Mouse (Mus musculus) ovary, postnatal 10 days (tissue): Measurements from ENCODE around the gene AW822073.
"Not testable (repeated sequence)": the region's sequence is repeated elsewhere in the genome, so short reads cannot be mapped to it uniquely, and the experiment has no call there.

Experiments used
- DNase-seq: peaks from one replicate; pipeline ENCODE4 v3.0.0; 2022; ENCODE audit warnings: low spot score

Gene AW822073

DNA sequence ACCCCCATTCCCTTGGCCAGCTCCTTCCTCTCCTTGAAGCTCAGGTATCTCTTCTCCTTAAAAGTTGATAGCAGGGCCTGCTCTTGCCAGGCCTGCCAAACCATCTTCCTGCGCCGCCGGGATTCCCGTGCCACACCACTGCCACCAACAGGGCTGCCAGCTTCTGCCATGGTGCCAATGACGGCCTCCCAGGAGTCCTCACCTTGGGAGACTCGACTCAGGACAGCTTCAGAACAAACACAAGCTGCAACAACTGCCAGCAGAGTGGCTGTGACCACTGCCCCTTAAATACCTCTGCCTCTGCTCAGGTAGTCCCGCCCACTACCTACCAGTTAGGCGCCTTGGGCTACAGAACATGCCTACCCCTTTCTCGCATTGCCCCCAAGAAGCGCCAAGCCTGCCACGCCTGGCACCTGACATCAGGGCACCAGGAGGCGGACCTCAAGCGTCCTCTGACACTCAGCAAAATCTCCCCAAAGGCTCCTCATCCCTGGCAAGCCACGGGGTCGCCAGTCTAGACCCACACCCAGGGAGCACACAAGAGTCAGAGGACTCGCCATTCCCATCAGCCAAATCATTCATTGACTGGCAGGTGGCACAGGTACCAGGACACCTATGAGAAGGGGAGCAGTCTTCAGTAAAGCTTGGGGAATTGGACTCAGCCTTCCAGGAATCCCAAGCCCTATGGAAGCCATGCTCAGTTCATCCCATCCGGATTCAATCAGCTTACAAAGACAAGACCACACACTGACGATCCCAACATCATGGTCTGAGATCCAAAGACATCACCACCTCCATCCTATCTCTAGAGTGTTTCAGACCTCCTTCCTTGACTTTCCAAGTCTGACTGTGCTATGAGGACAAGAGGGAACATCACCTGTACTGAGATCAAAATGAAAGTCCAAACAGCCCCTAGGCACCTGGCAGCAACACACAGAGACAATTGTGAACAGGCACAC, at the start of gene AW822073:
Gene AW822073 (minus strand): TSS at position 104 of the 959 bp plus-strand sequence.
- not testable (repeated sequence) for DNase-seq

DNA sequence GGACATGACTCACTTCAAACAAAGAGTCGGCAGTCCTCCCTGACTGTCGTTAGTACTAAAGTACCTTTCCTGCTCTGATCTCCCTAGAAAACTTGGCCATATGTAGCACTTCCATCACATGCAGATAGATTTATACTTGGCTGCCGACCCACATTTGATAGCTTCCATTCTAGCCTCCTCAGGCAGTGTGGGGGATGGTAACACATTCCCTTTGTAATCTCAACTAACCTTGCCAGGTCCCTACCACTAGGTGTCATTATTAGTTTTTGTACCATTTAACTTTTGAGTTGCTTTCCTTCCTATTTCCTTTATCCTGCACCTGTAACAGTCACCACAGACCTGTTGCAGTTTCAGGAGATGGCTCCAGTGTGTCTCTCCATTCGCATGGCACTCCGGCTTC, 33.7 kb upstream of the AW822073 start:
- DNase-seq = no peak

DNA sequence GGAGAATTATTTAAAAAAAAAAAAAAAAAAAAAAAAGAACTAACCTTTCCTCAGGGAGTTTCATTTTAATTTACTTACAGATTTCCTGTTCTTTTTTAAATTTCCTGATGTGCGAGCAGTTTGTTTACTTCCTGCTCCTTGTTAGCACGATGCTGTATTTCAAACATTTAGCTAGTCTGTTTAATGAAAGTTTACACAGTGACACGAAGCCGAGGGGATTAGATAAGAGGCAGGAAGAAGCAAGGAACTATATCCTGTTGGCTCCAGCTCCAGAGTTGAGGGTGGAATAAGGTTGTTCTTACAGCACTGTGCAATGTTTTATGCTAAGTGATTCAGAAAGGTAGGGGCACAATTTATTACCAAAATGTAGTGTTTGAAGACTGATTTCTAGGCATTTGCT, 31.2 kb upstream of the AW822073 start:
- no peak for DNase-seq

DNA sequence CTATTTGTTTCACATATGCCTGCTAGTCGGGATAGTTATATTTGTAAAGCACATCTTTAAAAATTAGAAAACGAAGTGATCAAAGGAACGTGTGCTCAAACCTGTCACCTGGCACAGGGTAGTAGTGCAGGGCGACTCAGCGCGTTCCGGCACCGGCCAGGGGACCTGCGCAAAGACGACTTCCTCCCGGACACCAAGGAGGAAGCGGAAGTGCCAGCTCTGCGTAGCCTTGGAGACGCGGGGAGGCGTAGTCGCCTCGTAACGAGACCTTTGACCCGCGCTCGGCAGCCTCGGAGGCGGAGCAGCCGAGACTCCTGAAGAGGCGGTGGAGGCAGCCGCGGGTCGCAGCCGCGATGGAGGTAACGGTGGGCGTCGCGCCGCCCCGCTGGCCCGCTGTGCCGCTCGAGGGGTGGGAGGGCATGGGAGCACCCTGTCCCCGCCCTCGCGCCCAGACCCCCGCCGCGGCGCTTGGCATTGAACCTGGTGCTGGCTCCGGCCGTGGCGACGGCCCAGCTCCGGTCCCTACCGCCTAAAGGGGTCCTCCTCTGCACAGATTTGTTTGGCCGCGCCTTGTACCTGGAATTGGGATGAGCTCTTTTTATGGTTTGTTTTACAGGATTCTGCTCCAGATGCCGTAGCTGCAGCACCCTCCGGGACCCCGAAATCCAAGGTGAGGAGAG, 30.6 kb upstream of the AW822073 start, which contains the start of gene Gcc2:
Gene Gcc2 (plus strand): TSS at position 285 of the 680 bp plus-strand sequence.
- peak; percentile 82 for DNase-seq

DNA sequence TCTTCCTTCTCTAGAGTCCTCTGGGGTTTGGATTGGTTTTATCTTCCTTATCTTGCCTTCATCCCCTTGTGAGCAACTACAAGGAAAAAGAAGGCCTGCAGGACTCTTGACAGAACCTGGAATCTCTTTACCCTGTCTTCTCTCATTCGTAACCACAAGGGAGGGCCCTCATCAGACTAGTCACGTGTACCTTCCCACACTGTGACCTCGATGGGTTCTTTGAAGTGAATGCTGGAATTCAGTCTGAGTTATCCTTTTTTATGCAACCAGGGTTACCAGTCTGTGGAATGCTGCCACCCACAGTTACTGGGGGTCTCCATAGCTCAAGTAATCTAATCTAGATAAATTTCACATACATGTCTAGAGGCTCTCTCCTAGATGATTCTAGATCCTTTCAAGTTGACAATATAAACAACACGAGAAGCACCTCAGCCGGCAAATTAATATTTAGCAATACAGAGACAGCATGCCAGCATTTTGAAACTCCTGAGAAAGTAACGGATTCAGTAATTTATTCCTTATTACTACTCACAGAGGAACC, 30.0 kb upstream of the AW822073 start:
- no peak for DNase-seq

DNA sequence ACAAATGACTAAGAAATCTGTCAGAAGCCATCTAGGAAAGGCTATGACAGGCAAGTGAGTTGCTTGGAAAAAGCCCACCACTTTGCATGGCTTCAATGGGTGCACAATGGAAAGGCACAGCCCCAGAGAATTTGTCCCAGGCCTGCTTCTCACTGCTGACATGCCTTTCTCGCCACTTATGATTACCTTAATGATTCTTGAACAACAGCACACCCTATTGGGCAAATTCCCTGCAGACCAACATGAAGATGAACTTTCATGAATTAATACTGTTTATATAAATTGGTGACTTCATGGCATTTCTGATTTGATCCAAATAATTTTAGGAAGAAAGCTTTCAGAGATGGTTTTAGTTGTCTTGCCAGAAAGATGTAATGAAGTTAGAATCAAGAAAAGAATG, 24.8 kb upstream of the AW822073 start:
- no peak for DNase-seq

DNA sequence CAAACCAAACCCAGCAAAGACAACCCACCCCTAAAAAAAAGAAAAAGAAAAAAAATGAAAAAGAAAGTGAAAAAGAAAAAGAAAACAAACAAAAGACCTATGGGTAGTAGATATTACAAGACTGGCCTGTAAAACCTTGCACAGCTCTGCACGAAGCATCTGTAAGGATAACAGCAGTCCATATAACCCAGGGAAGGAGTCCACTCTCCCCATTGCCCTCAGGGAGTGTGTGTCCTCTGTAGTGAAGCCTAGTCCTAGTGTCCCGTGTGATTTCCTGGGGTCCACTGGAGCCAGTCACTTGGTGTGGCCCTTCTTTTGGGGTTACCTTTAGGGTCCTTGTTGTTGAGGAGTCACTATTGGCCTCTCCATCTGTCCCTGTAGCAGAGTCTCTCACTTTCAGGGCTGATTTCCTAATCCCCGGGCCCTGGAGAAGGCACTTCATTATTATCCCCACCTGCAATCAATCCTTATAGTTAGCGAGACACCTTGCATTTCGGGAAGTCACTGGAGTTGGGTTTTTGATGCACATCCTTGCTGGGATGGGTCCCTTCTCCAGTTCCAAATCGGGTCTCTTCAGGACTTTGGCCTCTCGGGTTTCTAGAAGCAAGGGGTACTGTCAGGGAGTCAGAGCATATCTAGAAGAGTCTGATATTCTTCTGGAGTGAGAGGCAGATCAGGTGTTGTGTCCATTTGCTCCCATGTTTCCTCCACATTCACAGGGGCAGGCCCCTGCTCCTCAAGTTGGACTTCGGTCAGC, 14.4 kb upstream of the AW822073 start:
- peak; percentile 65 for DNase-seq

DNA sequence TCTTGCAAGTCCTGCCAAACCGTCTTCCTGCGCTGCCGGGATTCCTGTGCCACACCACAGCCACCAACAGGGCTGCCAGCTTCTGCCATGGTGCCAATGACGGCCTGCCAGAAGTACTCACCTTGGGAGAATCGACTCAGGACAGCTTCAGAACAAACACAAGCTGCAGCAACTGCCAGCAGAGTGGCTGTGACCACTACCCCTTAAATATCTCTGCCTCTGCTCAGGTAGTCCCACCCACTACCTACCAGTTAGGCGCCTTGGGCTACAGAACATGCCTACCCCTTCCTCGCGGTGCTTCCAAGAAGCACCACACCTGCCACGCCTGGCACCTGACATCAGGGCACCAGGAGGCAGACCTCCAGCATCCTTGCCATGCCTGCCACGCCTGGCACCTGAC, 11.9 kb upstream of the AW822073 start, which contains the start of gene Gm4981:
Gene Gm4981 (minus strand): TSS at position 89 of the 400 bp plus-strand sequence.
- DNase-seq = no peak

DNA sequence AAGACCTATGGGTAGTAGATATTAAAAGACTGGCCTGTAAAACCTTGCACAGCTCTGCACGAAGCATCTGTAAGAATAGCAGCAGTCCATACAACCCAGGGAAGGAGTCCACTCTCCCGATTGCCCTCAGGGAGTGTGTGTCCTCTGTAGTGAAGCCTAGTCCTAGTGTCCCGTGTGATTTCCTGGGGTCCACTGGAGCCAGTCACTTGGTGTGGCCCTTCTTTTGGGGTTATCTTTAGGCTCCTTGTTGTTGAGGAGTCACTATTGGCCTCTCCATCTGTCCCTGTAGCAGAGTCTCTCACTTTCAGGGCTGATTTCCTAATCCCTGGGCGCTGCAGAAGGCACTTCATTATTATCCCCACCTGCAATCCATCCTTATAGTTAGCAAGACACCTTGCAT, 10.3 kb upstream of the AW822073 start:
- DNase-seq = not testable (repeated sequence)

DNA sequence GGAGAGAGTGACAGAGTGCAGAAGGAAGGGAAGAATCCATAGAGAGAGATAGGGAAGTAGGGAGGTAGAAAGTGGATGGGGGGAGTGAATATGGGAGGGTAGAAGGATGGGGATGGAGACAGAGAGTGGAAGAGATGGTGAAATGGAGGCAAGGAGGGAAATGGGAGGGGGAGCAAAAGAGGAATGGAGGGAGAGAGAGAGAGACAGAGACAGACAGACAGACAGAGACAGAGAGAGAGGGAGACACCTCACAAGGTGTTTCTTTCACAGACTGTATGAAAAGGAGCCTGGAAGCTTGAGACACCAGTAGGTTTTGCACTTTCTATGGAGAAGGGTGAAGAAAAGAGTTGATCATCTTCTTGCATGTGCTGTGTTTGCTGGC, 9.0 kb upstream of the AW822073 start:
- DNase-seq = not testable (repeated sequence)

DNA sequence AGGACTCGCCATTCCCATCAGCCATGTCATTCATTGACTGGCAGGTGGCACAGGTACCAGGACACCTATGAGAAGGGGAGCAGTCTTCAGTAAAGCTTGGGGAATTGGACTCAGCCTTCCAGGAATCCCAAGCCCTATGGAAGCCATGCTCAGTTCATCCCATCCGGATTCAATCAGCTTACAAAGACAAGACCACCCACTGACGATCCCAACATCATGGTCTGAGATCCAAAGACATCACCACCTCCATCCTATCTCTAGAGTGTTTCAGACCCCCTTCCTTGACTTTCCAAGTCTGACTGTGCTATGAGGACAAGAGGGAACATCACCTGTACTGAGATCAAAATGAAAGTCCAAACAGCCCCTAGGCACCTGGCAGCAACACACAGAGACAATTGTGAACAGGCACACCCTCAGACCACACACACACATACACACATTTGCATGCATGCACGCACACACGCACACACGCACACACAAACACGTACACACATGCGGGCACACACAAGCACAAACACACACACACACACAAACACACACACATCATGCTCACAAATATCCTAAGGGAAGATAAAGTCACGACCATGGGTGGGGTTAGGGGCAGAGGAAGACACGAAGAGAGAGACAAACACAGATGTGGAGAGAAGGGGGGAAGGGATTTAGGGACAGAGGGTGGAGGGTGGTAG, 8.5 kb upstream of the AW822073 start:
- DNase-seq = not testable (repeated sequence)

DNA sequence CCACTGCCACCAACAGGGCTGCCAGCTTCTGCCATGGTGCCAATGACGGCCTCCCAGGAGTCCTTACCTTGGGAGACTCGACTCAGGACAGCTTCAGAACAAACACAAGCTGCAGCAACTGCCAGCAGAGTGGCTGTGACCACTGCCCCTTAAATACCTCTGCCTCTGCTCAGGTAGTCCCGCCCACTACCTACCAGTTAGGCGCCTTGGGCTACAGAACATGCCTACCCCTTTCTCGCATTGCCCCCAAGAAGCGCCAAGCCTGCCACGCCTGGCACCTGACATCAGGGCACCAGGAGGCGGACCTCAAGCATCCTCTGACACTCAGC, 7.9 kb upstream of the AW822073 start, which contains the start of gene Duxf3:
Gene Duxf3 (minus strand): TSS at position 35 of the 329 bp plus-strand sequence.
- DNase-seq = not testable (repeated sequence)

DNA sequence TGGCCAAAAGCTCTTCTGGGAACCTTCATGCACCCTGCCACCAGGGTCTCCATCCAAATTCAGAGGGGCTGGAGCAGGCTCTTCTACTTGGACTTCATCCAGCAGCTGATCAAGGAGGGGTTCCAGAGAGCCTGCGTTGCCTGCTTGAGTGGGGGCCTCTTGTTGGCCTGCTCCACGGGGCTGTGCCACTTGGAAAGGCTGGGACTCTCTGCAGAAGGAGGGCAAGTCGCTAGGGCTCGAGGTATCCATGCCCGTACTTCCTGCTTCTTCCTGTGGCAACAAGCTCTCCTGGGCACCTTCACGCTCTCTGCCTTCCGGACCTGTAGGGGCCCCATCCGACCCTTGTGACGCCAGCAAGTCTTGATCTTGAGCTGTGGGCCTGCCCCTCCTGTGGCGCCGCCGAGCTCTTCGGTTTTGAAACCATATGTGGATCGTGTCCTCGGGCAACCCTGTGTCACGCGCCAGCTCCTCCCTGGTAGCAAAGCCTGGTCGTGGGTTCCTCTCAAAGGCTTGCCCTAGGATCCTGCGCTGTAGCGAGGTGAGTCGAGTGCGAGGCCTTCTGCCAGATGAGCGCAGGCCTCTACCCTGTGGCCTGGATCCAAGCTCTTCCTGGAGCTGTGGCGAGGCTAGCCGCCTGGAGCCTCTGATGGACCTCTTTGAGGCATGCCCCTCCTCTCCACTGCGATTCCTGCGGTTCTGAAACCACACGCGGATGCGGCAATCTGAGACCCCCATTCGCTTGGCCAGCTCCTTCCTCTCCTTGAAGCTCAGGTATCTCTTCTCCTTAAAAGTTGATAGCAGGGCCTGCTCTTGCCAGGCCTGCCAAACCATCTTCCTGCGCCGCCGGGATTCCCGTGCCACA, 7.3 kb upstream of the AW822073 start:
- peak; percentile 93 for DNase-seq

DNA sequence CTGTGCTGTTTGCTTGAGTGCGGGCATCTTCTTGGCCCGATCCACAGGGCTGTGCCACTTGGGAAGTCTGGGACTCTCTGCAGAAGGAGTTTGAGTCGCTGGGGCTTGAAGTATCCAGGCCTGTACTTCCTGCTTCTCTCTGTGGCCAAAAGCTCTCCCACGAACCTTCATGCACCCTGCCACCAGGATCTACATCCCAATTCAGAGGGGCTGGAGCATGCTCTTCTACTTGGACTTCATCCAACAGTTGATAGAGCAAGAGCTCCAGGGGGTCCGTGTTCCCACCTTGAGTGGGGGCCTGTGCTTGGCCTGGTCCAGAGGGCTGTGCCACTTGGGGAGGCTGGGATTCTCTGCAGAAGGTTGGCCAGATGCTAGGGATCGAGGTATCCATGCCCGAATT, 6.4 kb upstream of the AW822073 start:
- not testable (repeated sequence) for DNase-seq

DNA sequence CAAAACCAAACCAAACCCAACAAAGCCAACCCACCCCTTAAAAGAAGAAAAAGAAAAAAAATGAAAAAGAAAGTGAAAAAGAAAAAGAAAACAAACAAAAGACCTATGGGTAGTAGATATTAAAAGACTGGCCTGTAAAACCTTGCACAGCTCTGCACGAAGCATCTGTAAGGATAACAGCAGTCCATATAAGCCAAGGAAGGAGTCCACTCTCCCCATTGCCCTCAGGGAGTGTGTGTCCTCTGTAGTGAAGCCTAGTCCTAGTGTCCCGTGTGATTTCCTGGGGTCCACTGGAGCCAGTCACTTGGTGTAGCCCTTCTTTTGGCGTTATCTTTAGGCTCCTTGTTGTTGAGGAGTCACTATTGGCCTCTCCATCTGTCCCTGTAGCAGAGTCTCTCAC, 5.3 kb upstream of the AW822073 start:
- not testable (repeated sequence) for DNase-seq

DNA sequence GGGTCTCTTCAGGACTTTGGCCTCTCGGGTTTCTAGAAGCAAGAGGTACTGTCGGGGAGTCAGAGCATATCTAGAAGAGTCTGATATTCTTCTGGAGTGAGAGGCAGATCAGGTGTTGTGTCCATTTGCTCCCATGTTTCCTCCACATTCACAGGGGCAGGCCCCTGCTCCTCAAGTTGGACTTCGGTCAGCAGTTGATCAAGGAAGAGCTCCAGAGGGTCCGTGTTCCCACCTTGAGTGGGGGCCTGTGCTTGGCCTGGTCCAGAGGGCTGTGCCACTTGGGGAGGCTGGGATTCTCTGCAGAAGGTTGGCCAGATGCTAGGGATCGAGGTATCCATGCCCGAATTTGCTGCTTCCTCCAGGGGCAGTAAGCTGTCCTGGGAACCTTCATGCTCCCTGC, 3.1 kb upstream of the AW822073 start:
- DNase-seq = not testable (repeated sequence)

DNA sequence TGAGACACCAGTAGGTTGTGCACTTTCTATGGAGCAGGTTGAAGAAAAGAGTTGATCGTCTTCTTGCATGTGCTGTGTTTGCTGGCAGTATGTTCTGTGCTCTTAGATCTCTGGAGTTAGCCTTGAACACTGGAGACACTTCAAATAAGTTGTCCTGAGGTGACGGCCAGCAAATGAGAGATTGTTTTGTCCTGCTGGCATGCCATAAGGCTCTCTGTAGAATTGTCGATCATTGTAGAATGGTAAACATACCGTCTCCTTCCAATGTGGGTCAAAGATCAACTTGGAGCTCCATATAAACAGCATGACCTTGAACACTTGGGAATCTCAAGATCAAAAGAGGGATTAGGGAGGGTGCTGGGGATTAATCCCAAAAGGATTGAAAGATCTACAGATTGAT, 1.6 kb upstream of the AW822073 start:
- DNase-seq = not testable (repeated sequence)

DNA sequence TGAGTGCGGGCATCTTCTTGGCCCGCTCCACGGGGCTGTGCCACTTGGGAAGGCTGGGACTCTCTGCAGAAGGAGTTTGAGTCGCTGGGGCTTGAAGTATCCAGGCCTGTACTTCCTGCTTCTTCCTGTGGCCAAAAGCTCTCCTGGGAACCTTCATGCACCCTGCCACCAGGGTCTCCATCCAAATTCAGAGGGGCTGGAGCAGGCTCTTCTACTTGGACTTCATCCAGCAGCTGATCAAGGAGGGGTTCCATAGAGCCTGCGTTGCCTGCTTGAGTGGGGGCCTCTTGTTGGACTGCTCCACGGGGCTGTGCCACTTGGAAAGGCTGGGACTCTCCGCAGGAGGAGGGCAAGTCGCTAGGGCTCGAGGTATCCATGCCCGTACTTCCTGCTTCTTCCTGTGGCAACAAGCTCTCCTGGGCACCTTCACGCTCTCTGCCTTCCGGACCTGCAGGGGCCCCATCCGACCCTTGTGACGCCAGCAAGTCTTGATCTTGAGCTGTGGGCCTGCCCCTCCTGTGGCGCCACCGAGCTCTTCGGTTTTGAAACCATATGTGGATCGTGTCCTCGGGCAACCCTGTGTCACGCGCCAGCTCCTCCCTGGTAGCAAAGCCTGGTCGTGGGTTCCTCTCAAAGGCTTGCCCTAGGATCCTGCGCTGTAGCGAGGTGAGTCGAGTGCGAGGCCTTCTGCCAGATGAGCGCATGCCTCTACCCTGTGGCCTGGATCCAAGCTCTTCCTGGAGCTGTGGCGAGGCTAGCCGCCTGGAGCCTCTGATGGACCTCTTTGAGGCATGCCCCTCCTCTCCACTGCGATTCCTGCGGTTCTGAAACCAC, 541 bp downstream of the AW822073 start:
- DNase-seq = peak; percentile 69

DNA sequence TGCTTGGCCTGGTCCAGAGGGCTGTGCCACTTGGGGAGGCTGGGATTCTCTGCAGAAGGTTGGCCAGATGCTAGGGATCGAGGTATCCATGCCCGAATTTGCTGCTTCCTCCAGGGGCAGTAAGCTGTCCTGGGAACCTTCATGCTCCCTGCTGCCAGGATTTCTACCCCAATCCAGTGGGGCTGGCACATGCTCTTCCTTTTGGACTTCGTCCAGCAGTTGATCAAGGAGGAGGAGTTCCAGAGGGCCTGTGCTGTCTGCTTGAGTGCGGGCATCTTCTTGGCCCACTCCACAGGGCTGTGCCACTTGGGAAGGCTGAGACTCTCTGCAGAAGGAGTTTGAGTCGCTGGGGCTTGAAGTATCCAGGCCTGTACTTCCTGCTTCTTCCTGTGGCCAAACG, 1.6 kb downstream of the AW822073 start:
- not testable (repeated sequence) for DNase-seq
